Mouse (Mus musculus) lung, postnatal 0 days (tissue): ENCODE data around the gene Dtx3. TPM values are rescaled to one million over a fixed set of nuclear protein-coding genes. Genes with fewer than 3 reads are reported as not detected.

Experiments used
- ATAC-seq: fragments of 200-750 bp; cut with Nextera tagmentation; 2 replicates; pipeline ENCODE4 v1.8.0; 2017; ENCODE audit warnings: moderate library complexity
- DNase-seq: peaks from one replicate; pipeline ENCODE4 v3.0.0-alpha.2; 2016; ENCODE audit warnings: low spot score
- H3K27ac ChIP-seq: fragments of 300-500 bp; sonication (generic); 2 replicates; pipeline ENCODE4 v1.5.1; 2014; ENCODE audit warnings: antibody characterized with exemption, mild to moderate bottlenecking, low read length, mixed read lengths
- H3K27me3 ChIP-seq: fragments of 300-500 bp; sonication (generic); replicated peaks from 2 replicates; pipeline ENCODE4 v1.6.1; 2014; ENCODE audit warnings: low read length, mixed read lengths; ENCODE audit not compliant: insufficient read depth
- H3K36me3 ChIP-seq: fragments of 300-500 bp; sonication (generic); 2 replicates; pipeline ENCODE4 v1.6.1; 2014; ENCODE audit warnings: low read length, mixed read lengths; ENCODE audit not compliant: insufficient read depth
- H3K4me1 ChIP-seq: fragments of 300-500 bp; sonication (generic); 2 replicates; pipeline ENCODE4 v1.6.1; 2014; ENCODE audit warnings: antibody characterized with exemption, low read depth, low read length, mixed read lengths; ENCODE audit not compliant: insufficient read depth
- H3K4me2 ChIP-seq: fragments of 300-500 bp; sonication (generic); replicated peaks from 2 replicates; pipeline ENCODE4 v1.6.1; 2014; ENCODE audit warnings: low read depth, mild to moderate bottlenecking, low read length, moderate library complexity, mixed read lengths
- H3K4me3 ChIP-seq: fragments of 300-500 bp; sonication (generic); 2 replicates; pipeline ENCODE4 v1.5.1; 2014; ENCODE audit warnings: low read depth, low read length
- H3K9ac ChIP-seq: fragments of 300-500 bp; sonication (generic); replicated peaks from 2 replicates; pipeline ENCODE4 v1.6.1; 2014; ENCODE audit warnings: low read depth, mild to moderate bottlenecking
- H3K9me3 ChIP-seq: fragments of 300-500 bp; sonication (generic); 2 replicates; pipeline ENCODE4 v1.6.1; 2016; ENCODE audit warnings: low read length, mixed read lengths
- CTCF ChIP-seq: IDR thresholded peaks from 2 replicates; pipeline ENCODE4 v1.5.1; 2016; ENCODE audit warnings: antibody characterized with exemption, mild to moderate bottlenecking
- EP300 ChIP-seq: IDR thresholded peaks from 2 replicates; pipeline ENCODE4 v1.6.1; 2016; ENCODE audit warnings: antibody characterized with exemption, mild to moderate bottlenecking, control low read depth
- WGBS: fragments of 180-500 bp; shearing (Covaris S2); extraction: QIAGEN DNeasy Blood & Tissue Kit; methylation state at CpG from one replicate; pipeline ENCODE4 v1.1.7; 2014; 5-methylcytosine and 5-hydroxymethylcytosine counted together
- polyA plus RNA-seq: library from polyadenylated mRNA; unstranded; fragments of >200 nt; fragmentation: Nextera tagmentation; extraction: Ambion mirVana; gene quantifications from 2 replicates; pipeline ENCODE4 v1.2.1, GENCODE M21; 2015

The Dtx3 gene
- polyA plus RNA-seq, 1 experiment from 2014 or later, result 47.5 TPM

- Histone ChIP-seq H3K36me3 (no peaks in the 10 kb centered on the region), H3K9me3 (no peaks in the 10 kb centered on the region), H3K27me3 (no peaks in the 10 kb centered on the region), H3K27ac (no peak overlapping the region), H3K9ac (no peak overlapping the region), H3K4me1 (no peaks in the 10 kb centered on the region), H3K4me3 (no peak overlapping the region), H3K4me2 (no peak overlapping the region)
- 85% methylated on average over 8 of the region's 8 CpGs for WGBS
- DNase-seq (no peak), ATAC-seq (no peak)
- TF ChIP-seq EP300 (no peak), CTCF (no peak)
Observed at GRCm38 (mm10) chr10:127143228-127143627, 52.3 kb downstream of the Dtx3 start.

- Histone ChIP-seq H3K27ac (no peak overlapping the region), H3K4me2 (no peak overlapping the region), H3K36me3 (no peaks in the 10 kb centered on the region), H3K27me3 (no peaks in the 10 kb centered on the region), H3K9me3 (no peaks in the 10 kb centered on the region), H3K4me3 (no peak overlapping the region), H3K9ac (no peak overlapping the region), H3K4me1 (no peaks in the 10 kb centered on the region)
- TF ChIP-seq EP300, result no peak
- TF ChIP-seq CTCF, result no peak
- no peak for ATAC-seq
- 39% methylated on average over 8 of the region's 8 CpGs for WGBS
- DNase-seq, result no peak
Observed at GRCm38 (mm10) chr10:127141500-127141899, 54.0 kb downstream of the Dtx3 start.

- no peak for ATAC-seq
- 65% methylated on average over 11 of the region's 11 CpGs for WGBS
- TF ChIP-seq EP300, result no peak
- no peak for TF ChIP-seq CTCF
- DNase-seq, result no peak
- no peak overlapping the region for H3K27ac ChIP-seq
- no peak overlapping the region for H3K4me3 ChIP-seq
- H3K9ac ChIP-seq, result no peak overlapping the region
- H3K4me2 ChIP-seq, result no peak overlapping the region
- H3K27me3 ChIP-seq, result no peaks in the 10 kb centered on the region
- H3K4me1 ChIP-seq, result no peaks in the 10 kb centered on the region
- H3K36me3 ChIP-seq, result no peaks in the 10 kb centered on the region
- no peaks in the 10 kb centered on the region for H3K9me3 ChIP-seq
Observed at GRCm38 (mm10) chr10:127140971-127141370, 54.6 kb downstream of the Dtx3 start.

Other genes with a start within 250 kb of the Dtx3 start
- 63.9 and 67.9 TPM in 2 replicates for gene Ctdsp2, start 217.0 kb downstream of the Dtx3 start, polyA plus RNA-seq
- gene Avil, start 195.0 kb downstream of the Dtx3 start, polyA plus RNA-seq, result 0.13 and 0.15 TPM in 2 replicates
- 39.1 and 42.3 TPM in 2 replicates for gene Tsfm, start 164.9 kb downstream of the Dtx3 start, polyA plus RNA-seq
- gene Mettl1, start 154.3 kb downstream of the Dtx3 start, polyA plus RNA-seq, result 12.9 and 13.6 TPM in 2 replicates
- 0.27 and 0.30 TPM in 2 replicates for gene Eef1akmt3, start 154.2 kb downstream of the Dtx3 start, polyA plus RNA-seq
- 0.13 TPM in 1 of 2 replicates, not detected in the other for gene Cyp27b1, start 147.5 kb downstream of the Dtx3 start, polyA plus RNA-seq
- 0.63 and 0.86 TPM in 2 replicates for gene March9, start 135.5 kb downstream of the Dtx3 start, polyA plus RNA-seq
- 358 and 362 TPM in 2 replicates for gene Cdk4, start 132.2 kb downstream of the Dtx3 start, polyA plus RNA-seq
- gene Tspan31, start 125.5 kb downstream of the Dtx3 start, polyA plus RNA-seq, result 99.5 and 110 TPM in 2 replicates
- 0.04 and 0.32 TPM in 2 replicates for gene Agap2, start 120.4 kb downstream of the Dtx3 start, polyA plus RNA-seq
- 112 and 113 TPM in 2 replicates for gene Os9, start 74.6 kb downstream of the Dtx3 start, polyA plus RNA-seq
- 9.1 and 9.6 TPM in 2 replicates for gene B4galnt1, start 30.5 kb downstream of the Dtx3 start, polyA plus RNA-seq
- 1.0 and 1.1 TPM in 2 replicates for gene Slc26a10, start 15.1 kb downstream of the Dtx3 start, polyA plus RNA-seq
- 27.9 and 37.1 TPM in 2 replicates for gene Arhgef25, start 5.6 kb downstream of the Dtx3 start, polyA plus RNA-seq
- 31.0 and 35.1 TPM in 2 replicates for gene Pip4k2c, start 15.9 kb upstream of the Dtx3 start, polyA plus RNA-seq
- 0.12 and 0.25 TPM in 2 replicates for gene Kif5a, start 67.6 kb upstream of the Dtx3 start, polyA plus RNA-seq
- 198 and 204 TPM in 2 replicates for gene Dctn2, start 70.6 kb upstream of the Dtx3 start, polyA plus RNA-seq
- gene Mbd6, start 93.3 kb upstream of the Dtx3 start, polyA plus RNA-seq, result 13.5 and 14.2 TPM in 2 replicates
- 61.1 and 63.1 TPM in 2 replicates for gene Mars, start 116.1 kb upstream of the Dtx3 start, polyA plus RNA-seq
- 8.5 TPM in 2 replicates for gene Arhgap9, start 126.2 kb upstream of the Dtx3 start, polyA plus RNA-seq
- 4.2 and 5.2 TPM in 2 replicates for gene Gli1, start 146.2 kb upstream of the Dtx3 start, polyA plus RNA-seq
- not detected in 2 replicates for gene Inhbe, start 158.7 kb upstream of the Dtx3 start, polyA plus RNA-seq
- not detected in 2 replicates for gene Inhbc, start 174.7 kb upstream of the Dtx3 start, polyA plus RNA-seq
- 21.1 and 23.9 TPM in 2 replicates for gene R3hdm2, start 184.6 kb upstream of the Dtx3 start, polyA plus RNA-seq